Mouse (Mus musculus) skeletal muscle tissue, postnatal 0 days (tissue): ENCODE measurements around the gene Cpped1. TPM values are rescaled to one million over a fixed set of nuclear protein-coding genes. Genes with fewer than 3 reads are reported as not detected.

Source experiments
- polyA plus RNA-seq: library from polyadenylated mRNA; unstranded; fragments of >200 nt; fragmentation: Nextera tagmentation; extraction: Ambion mirVana; gene quantifications from 2 replicates; pipeline ENCODE4 v1.2.1, GENCODE M21; 2015

The Cpped1 gene
- 25.7 and 26.0 TPM in 2 replicates for polyA plus RNA-seq

GRCm38 (mm10) chr16:11909035-11909591 lies at the start of gene Cpped1:
TSS of gene Cpped1 (minus strand) at chr16:11909445.

Other genes with a start within 250 kb of the Cpped1 start
- gene Shisa9, start 74.7 kb upstream of the Cpped1 start, polyA plus RNA-seq = 0.43 and 0.62 TPM in 2 replicates